Mouse (Mus musculus) ES-E14 (cell line): ENCODE measurements around the gene Ndufc1. TPM values are rescaled to one million over a fixed set of nuclear protein-coding genes. Genes with fewer than 3 reads are reported as not detected.

Source experiments
- DNase-seq: peaks from one replicate; pipeline ENCODE4 v3.0.0-alpha.2; 2013; ENCODE audit warnings: low read depth, low spot score
- H3K27ac ChIP-seq: 2 replicates; pipeline ENCODE4 v1.5.1; 2012; ENCODE audit warnings: low read depth, mild to moderate bottlenecking, low read length, moderate library complexity, mixed read lengths; ENCODE audit not compliant: poor library complexity, insufficient read depth, severe bottlenecking
- H3K36me3 ChIP-seq: 2 replicates; pipeline ENCODE4 v1.6.1; 2012; ENCODE audit warnings: mild to moderate bottlenecking, low read length, moderate library complexity, mixed read lengths; ENCODE audit not compliant: control insufficient read depth, poor library complexity, insufficient read depth, severe bottlenecking
- H3K4me1 ChIP-seq, 2 experiments: fragments of 150-350 bp in 1 of 2; sonication (generic) in 1 of 2; 2 replicates each; pipeline ENCODE4 v1.6.1; 2012; ENCODE audit warnings: low read length in 2 of 2, mild to moderate bottlenecking in 1 of 2, mixed read lengths in 1 of 2; ENCODE audit not compliant: control insufficient read depth in 2 of 2, insufficient read depth in 2 of 2, poor library complexity in 1 of 2
- H3K4me3 ChIP-seq, 2 experiments: fragments of 150-350 bp in 1 of 2; sonication (generic) in 1 of 2; 2 replicates each; pipeline ENCODE4 v1.5.1; 2012; ENCODE audit warnings: low read length in 2 of 2, low read depth in 1 of 2, mild to moderate bottlenecking in 1 of 2, mixed read lengths in 1 of 2; ENCODE audit not compliant: insufficient read depth in 1 of 2, poor library complexity in 1 of 2, severe bottlenecking in 1 of 2
- H3K9ac ChIP-seq: 2 replicates; pipeline ENCODE4 v1.6.1; 2012; ENCODE audit warnings: low read depth, mild to moderate bottlenecking, low read length, mixed read lengths; ENCODE audit not compliant: poor library complexity, insufficient read depth, severe bottlenecking
- H3K9me3 ChIP-seq: fragments of 150-350 bp; sonication (generic); 2 replicates; pipeline ENCODE4 v1.6.1; 2012; ENCODE audit warnings: low read depth, mild to moderate bottlenecking, low read length; ENCODE audit not compliant: control insufficient read depth, insufficient read depth
- CHD2 ChIP-seq: IDR thresholded peaks from 2 replicates; pipeline ENCODE4 v1.6.1; 2014; ENCODE audit warnings: mild to moderate bottlenecking, low read depth, low read length, inconsistent platforms
- HCFC1 ChIP-seq: IDR thresholded peaks from 2 replicates; pipeline ENCODE4 v1.6.1; 2012; ENCODE audit warnings: low read length, inconsistent platforms, borderline replicate concordance; ENCODE audit not compliant: insufficient read depth
- MAFK ChIP-seq: IDR thresholded peaks from 2 replicates; pipeline ENCODE4 v1.6.1; 2014; ENCODE audit warnings: mild to moderate bottlenecking, low read depth, low read length, inconsistent platforms; ENCODE audit not compliant: insufficient read depth
- ZC3H11A ChIP-seq: IDR thresholded peaks from 2 replicates; pipeline ENCODE4 v1.6.1; 2012; ENCODE audit warnings: low read depth, mild to moderate bottlenecking, inconsistent platforms, low read length, borderline replicate concordance
- ZNF384 ChIP-seq: IDR thresholded peaks from 2 replicates; pipeline ENCODE4 v1.6.1; 2012; ENCODE audit warnings: low read depth, low read length, inconsistent platforms
- in situ Hi-C, 2 experiments: fragments of 600-800 bp; cut with MboI; formaldehyde crosslinking; loops; one replicate each; pipeline ENCODE4 v1.15.1; 2025; ENCODE audit warnings: low sequenced_read_pairs in 2 of 2, inconsistent platforms in 1 of 2; ENCODE audit not compliant: unreplicated experiment in 2 of 2
- total RNA-seq: library from RNA; depleted of rRNA; stranded (reverse); fragments of 300-350 nt; gene quantifications from 2 replicates; pipeline ENCODE4 v1.2.3, GENCODE M21; 2012

Gene Ndufc1
- total RNA-seq, 1 experiment: 231 TPM

DNA sequence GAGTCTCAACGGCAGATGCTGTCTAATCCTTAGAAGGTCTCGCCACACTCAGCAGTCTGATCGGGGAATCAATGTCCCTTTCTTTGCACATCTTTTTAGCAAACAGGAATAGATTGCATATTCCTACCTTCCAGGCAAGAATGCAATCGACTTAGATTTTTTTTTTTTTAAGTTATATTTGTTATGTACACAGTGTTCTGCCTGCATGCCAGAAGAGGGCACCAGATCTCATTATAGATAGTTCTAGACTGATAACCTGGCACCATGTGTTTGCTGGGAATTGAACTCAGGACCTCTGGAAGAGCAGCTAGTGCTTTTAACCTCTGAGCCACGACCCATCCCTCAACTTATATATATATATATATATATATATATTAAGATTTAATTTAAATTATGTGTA lies 35.2 kb downstream of the Ndufc1 start:
- Histone ChIP-seq H3K36me3 (no peaks in the 10 kb centered on the region), H3K27ac (no peak overlapping the region), H3K9me3 (no peaks in the 10 kb centered on the region), H3K4me1 (peaks cover 0 to 3% of the 10 kb centered on the region in 2 experiments; a peak in 1 of 4 replicates), H3K4me3 (no peak overlapping the region), H3K9ac (no peak overlapping the region)
- TF ChIP-seq CHD2 (no peak), ZNF384 (peak; percentile 53; the same call in 1 of the 2 replicates)
- in situ Hi-C loops: no loop called here
- no peak for DNase-seq

DNA sequence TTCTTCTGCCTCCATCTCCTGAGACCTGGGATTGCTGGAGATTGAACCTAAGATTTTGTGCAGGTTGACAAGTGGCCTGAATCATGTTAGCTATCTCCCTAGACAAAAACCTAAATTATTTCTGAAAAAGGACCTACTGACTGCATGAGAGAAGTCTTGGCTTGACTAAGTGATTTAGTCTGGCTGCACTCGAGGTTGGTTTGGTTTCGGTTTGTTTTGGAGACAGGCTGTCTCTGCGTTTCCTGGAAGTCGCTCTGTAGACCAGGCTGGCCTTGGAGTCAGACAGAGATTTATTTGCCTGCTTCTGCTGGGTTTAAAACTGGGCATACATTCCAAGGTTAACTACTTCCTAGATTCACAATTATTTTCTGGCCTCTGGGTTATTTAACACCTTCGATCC lies 35.9 kb downstream of the Ndufc1 start:
- H3K4me1 ChIP-seq: no peaks in the 10 kb centered on the region
- in situ Hi-C loops: no loop called here
- no peak overlapping the region for H3K27ac ChIP-seq
- H3K9ac ChIP-seq: no peak overlapping the region
- no peak overlapping the region for H3K4me3 ChIP-seq
- no peaks in the 10 kb centered on the region for H3K36me3 ChIP-seq
- TF ChIP-seq MAFK: no peak
- TF ChIP-seq ZNF384: no peak
- TF ChIP-seq ZC3H11A: no peak
- TF ChIP-seq CHD2: no peak
- TF ChIP-seq HCFC1: no peak
- no peak for DNase-seq
- no peaks in the 10 kb centered on the region for H3K9me3 ChIP-seq

DNA sequence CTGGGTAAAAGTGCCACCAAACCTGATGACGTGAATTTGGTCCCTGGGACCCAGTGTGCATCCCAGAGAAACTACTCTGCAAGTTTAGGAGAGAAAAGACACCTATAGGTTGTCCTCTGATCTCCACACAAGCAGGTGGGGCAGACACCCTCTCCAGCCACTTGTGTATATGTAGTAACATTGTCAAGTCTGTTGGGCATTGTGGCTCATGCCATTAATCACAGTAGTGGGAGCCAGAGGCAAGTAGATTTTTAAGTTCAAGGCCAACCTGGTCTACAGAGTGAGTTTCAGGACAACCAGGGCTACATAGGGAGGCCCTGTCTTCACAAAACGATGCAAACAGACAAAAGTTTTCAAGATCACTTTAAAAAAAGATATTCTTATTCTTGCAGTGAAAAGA lies 37.0 kb downstream of the Ndufc1 start:
- TF ChIP-seq HCFC1 (no peak), MAFK (no peak), ZNF384 (no peak), CHD2 (no peak), ZC3H11A (no peak)
- H3K9ac ChIP-seq: no peak overlapping the region
- H3K4me1 ChIP-seq: no peaks in the 10 kb centered on the region
- H3K27ac ChIP-seq: no peak overlapping the region
- in situ Hi-C loops: no loop called here
- H3K9me3 ChIP-seq: no peaks in the 10 kb centered on the region
- no peak overlapping the region for H3K4me3 ChIP-seq
- H3K36me3 ChIP-seq: no peaks in the 10 kb centered on the region
- no peak for DNase-seq

DNA sequence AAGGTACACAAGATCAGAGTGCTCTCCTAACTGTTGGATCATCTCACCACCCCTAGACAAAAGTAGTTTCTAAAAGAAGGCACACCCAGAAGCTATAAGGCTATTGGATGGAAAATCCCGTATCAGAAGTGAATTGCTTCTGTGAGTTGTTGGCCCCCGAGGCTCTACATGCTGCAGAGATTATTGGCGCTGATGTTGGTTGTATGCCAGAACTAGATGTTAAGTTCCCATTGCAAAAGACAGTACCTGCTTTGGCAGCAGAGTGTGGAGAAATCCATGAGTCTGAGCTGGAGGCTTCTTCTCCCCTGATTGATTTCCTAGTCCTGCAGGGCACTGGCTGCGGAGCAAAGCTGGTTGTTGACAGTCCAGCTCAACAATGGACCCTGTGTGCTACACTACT lies 40.8 kb downstream of the Ndufc1 start:
- no peak for DNase-seq
- H3K9ac ChIP-seq: no peak overlapping the region
- H3K36me3 ChIP-seq: no peaks in the 10 kb centered on the region
- H3K27ac ChIP-seq: no peak overlapping the region
- in situ Hi-C loops: no loop called here
- H3K9me3 ChIP-seq: no peaks in the 10 kb centered on the region
- H3K4me1 ChIP-seq: no peaks in the 10 kb centered on the region
- TF ChIP-seq HCFC1 (no peak), ZNF384 (no peak), ZC3H11A (no peak), CHD2 (no peak), MAFK (no peak)
- no peak overlapping the region for H3K4me3 ChIP-seq

DNA sequence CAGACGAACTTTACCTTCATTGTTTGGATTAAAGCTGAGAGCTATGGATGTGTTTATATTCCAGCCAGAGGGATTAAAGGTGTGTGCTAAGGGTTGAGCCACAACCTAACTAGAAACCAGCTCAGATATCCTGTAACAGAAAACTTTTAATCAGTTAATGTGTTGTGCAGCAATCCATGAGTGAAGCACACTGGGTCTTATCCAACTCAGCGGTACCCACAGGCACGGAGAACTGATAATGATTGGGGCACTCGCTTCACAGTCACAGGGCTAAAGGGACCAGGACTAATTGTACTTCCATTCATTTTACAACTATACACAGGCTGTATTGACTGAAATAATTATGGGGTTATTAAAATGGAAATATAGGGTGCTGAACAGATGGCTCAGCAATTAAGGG lies 41.9 kb downstream of the Ndufc1 start:
- H3K27ac ChIP-seq: no peak overlapping the region
- TF ChIP-seq ZC3H11A (no peak), HCFC1 (no peak), ZNF384 (no peak), MAFK (no peak)
- H3K36me3 ChIP-seq: no peaks in the 10 kb centered on the region
- in situ Hi-C loops: no loop called here
- no peak overlapping the region for H3K4me3 ChIP-seq
- no peaks in the 10 kb centered on the region for H3K4me1 ChIP-seq
- H3K9me3 ChIP-seq: no peaks in the 10 kb centered on the region
- no peak overlapping the region for H3K9ac ChIP-seq
- no peak for DNase-seq
